Mouse (Mus musculus) kidney, embryonic 16.5 days (tissue): ENCODE measurements around the gene Ulk3. TPM values are rescaled to one million over a fixed set of nuclear protein-coding genes. Genes with fewer than 3 reads are reported as not detected.
A peak's percentile ranks its signal among the peaks of the same experiment; 100 is the strongest.

Source experiments
- ATAC-seq: fragments of 200-750 bp; cut with Nextera tagmentation; 2 replicates; pipeline ENCODE4 v1.8.0; 2017; ENCODE audit warnings: moderate TSS enrichment; ENCODE audit not compliant: low FRiP score, low TSS enrichment
- H3K27ac ChIP-seq: fragments of 300-500 bp; sonication (generic); 2 replicates; pipeline ENCODE4 v1.5.1; 2014; ENCODE audit warnings: low read length
- H3K27me3 ChIP-seq: fragments of 300-500 bp; sonication (generic); 2 replicates; pipeline ENCODE4 v1.6.1; 2014; ENCODE audit warnings: low read length, control low read depth, mixed read lengths; ENCODE audit not compliant: insufficient read depth
- H3K36me3 ChIP-seq: fragments of 300-500 bp; sonication (generic); 2 replicates; pipeline ENCODE4 v1.6.1; 2014; ENCODE audit warnings: low read length, control low read depth, mixed read lengths; ENCODE audit not compliant: insufficient read depth
- H3K4me1 ChIP-seq: fragments of 300-500 bp; sonication (generic); 2 replicates; pipeline ENCODE4 v1.6.1; 2014; ENCODE audit warnings: low read length, control low read depth, mixed read lengths; ENCODE audit not compliant: insufficient read depth
- H3K4me2 ChIP-seq: fragments of 300-500 bp; sonication (generic); replicated peaks from 2 replicates; pipeline ENCODE4 v1.6.1; 2014; ENCODE audit warnings: low read depth, low read length
- H3K4me3 ChIP-seq: fragments of 300-500 bp; sonication (generic); 2 replicates; pipeline ENCODE4 v1.5.1; 2014; ENCODE audit warnings: mild to moderate bottlenecking, low read length
- H3K9ac ChIP-seq: fragments of 300-500 bp; sonication (generic); replicated peaks from 2 replicates; pipeline ENCODE4 v1.6.1; 2014; ENCODE audit warnings: low read length
- H3K9me3 ChIP-seq: fragments of 300-500 bp; sonication (generic); 2 replicates; pipeline ENCODE4 v1.6.1; 2016; ENCODE audit warnings: low read length, control low read depth
- WGBS: fragments of 180-500 bp; shearing (Covaris S2); extraction: QIAGEN DNeasy Blood & Tissue Kit; methylation state at CpG from one replicate; pipeline ENCODE4 v1.1.7; 2014; 5-methylcytosine and 5-hydroxymethylcytosine counted together
- polyA plus RNA-seq: library from polyadenylated mRNA; unstranded; fragments of >200 nt; fragmentation: Nextera tagmentation; extraction: Ambion mirVana; gene quantifications from 2 replicates; pipeline ENCODE4 v1.2.1, GENCODE M21; 2015

The Ulk3 gene
- polyA plus RNA-seq, 1 experiment from 2014 or later = 18.3 TPM

GRCm38 (mm10) chr9:57639661-57640328 lies 50.5 kb downstream of the Ulk3 start:
- no peak for ATAC-seq
- Histone ChIP-seq H3K9ac (peak overlapping the region; percentile 24), H3K36me3 (0 out of 2 replicates have a peak, but pooled peaks cover 8% of the 10 kb centered on the region), H3K4me2 (peak overlapping the region; percentile 40), H3K4me1 (peaks cover 81% of the 10 kb centered on the region), H3K9me3 (no peaks in the 10 kb centered on the region), H3K27ac (peak overlapping the region; percentile 85), H3K27me3 (no peaks in the 10 kb centered on the region), H3K4me3 (peak overlapping the region; percentile 3; the same call in 1 of the 2 replicates)
- 64% methylated on average over 5 of the region's 5 CpGs for WGBS

- peak overlapping the region; percentile 40 for H3K4me2 ChIP-seq
- H3K4me3 ChIP-seq = peak overlapping the region; percentile 3; the same call in 1 of the 2 replicates
- ATAC-seq = peak; percentile 62
- H3K4me1 ChIP-seq = peaks cover 81% of the 10 kb centered on the region
- H3K27me3 ChIP-seq = no peaks in the 10 kb centered on the region
- 3% methylated on average over 15 of the region's 15 CpGs for WGBS
- peak overlapping the region; percentile 85 for H3K27ac ChIP-seq
- H3K9ac ChIP-seq = peak overlapping the region; percentile 24
- no peaks in the 10 kb centered on the region for H3K9me3 ChIP-seq
- H3K36me3 ChIP-seq = 0 out of 2 replicates have a peak, but pooled peaks cover 8% of the 10 kb centered on the region
Measured at GRCm38 (mm10) chr9:57640384-57640783, 51.1 kb downstream of the Ulk3 start.

- peak overlapping the region; percentile 40 for H3K4me2 ChIP-seq
- no peaks in the 10 kb centered on the region for H3K9me3 ChIP-seq
- no peak for ATAC-seq
- H3K36me3 ChIP-seq = 0 out of 2 replicates have a peak, but pooled peaks cover 8% of the 10 kb centered on the region
- H3K4me1 ChIP-seq = peaks cover 84% of the 10 kb centered on the region
- H3K9ac ChIP-seq = peak overlapping the region; percentile 24; the same call in 1 of the 2 replicates
- whole genome bisulfite sequencing = 70% methylated on average over 1 of the region's 1 CpGs
- H3K4me3 ChIP-seq = 0 out of 2 replicates have a peak overlapping the region, but pooled peaks have one; percentile 3
- H3K27ac ChIP-seq = peak overlapping the region; percentile 85
- H3K27me3 ChIP-seq = no peaks in the 10 kb centered on the region
Measured at GRCm38 (mm10) chr9:57641022-57641421, 51.8 kb downstream of the Ulk3 start.

GRCm38 (mm10) chr9:57641775-57642550 lies 52.7 kb downstream of the Ulk3 start:
- Histone ChIP-seq H3K27me3 (no peaks in the 10 kb centered on the region), H3K4me1 (peaks cover 80% of the 10 kb centered on the region), H3K36me3 (0 out of 2 replicates have a peak, but pooled peaks cover 8% of the 10 kb centered on the region), H3K27ac (no peak overlapping the region), H3K4me2 (no peak overlapping the region), H3K9ac (no peak overlapping the region), H3K4me3 (no peak overlapping the region), H3K9me3 (no peaks in the 10 kb centered on the region)
- 85% methylated on average over 13 of the region's 13 CpGs for WGBS
- ATAC-seq = no peak

GRCm38 (mm10) chr9:57643169-57643855 lies 54.1 kb downstream of the Ulk3 start:
- 53% methylated on average over 9 of the region's 9 CpGs for WGBS
- H3K36me3 ChIP-seq = 0 out of 2 replicates have a peak, but pooled peaks cover 8% of the 10 kb centered on the region
- H3K27me3 ChIP-seq = no peaks in the 10 kb centered on the region
- H3K27ac ChIP-seq = peak overlapping the region; percentile 59
- ATAC-seq = no peak
- H3K4me2 ChIP-seq = peak overlapping the region; percentile 82
- peak overlapping the region; percentile 100 for H3K9ac ChIP-seq
- peaks cover 67% of the 10 kb centered on the region for H3K4me1 ChIP-seq
- H3K4me3 ChIP-seq = peak overlapping the region; percentile 90
- no peaks in the 10 kb centered on the region for H3K9me3 ChIP-seq

- ATAC-seq = no peak
- peak overlapping the region; percentile 82 for H3K4me2 ChIP-seq
- peaks cover 62% of the 10 kb centered on the region for H3K4me1 ChIP-seq
- peak overlapping the region; percentile 100 for H3K9ac ChIP-seq
- no peaks in the 10 kb centered on the region for H3K9me3 ChIP-seq
- WGBS = 23% methylated on average over 7 of the region's 7 CpGs
- H3K36me3 ChIP-seq = 0 out of 2 replicates have a peak, but pooled peaks cover 8% of the 10 kb centered on the region
- no peaks in the 10 kb centered on the region for H3K27me3 ChIP-seq
- peak overlapping the region; percentile 90 for H3K4me3 ChIP-seq
- H3K27ac ChIP-seq = peak overlapping the region; percentile 59
Measured at GRCm38 (mm10) chr9:57643856-57644180, 54.6 kb downstream of the Ulk3 start.

- no peaks in the 10 kb centered on the region for H3K27me3 ChIP-seq
- peak; percentile 1; the same call in 1 of the 2 replicates for ATAC-seq
- H3K9me3 ChIP-seq = no peaks in the 10 kb centered on the region
- H3K27ac ChIP-seq = peak overlapping the region; percentile 96
- WGBS = 0% methylated on average over 16 of the region's 18 CpGs
- H3K9ac ChIP-seq = peak overlapping the region; percentile 100
- 0 out of 2 replicates have a peak, but pooled peaks cover 8% of the 10 kb centered on the region for H3K36me3 ChIP-seq
- H3K4me3 ChIP-seq = peak overlapping the region; percentile 90
- H3K4me2 ChIP-seq = peak overlapping the region; percentile 82
- peaks cover 55% of the 10 kb centered on the region for H3K4me1 ChIP-seq
Measured at GRCm38 (mm10) chr9:57644442-57644943, 55.2 kb downstream of the Ulk3 start.

GRCm38 (mm10) chr9:57644944-57645893 lies 56.0 kb downstream of the Ulk3 start:
- ATAC-seq = peak; percentile 89
- Histone ChIP-seq H3K4me2 (peak overlapping the region; percentile 82), H3K9ac (peak overlapping the region; percentile 100), H3K36me3 (0 out of 2 replicates have a peak, but pooled peaks cover 8% of the 10 kb centered on the region), H3K4me3 (peak overlapping the region; percentile 90), H3K4me1 (peaks cover 48% of the 10 kb centered on the region), H3K9me3 (no peaks in the 10 kb centered on the region), H3K27ac (peak overlapping the region; percentile 96), H3K27me3 (no peaks in the 10 kb centered on the region)
- 0% methylated on average over 73 of the region's 85 CpGs for WGBS
